Mouse (Mus musculus) cerebellum, adult 9-10 months (tissue): ENCODE measurements around the gene Csmd2.

Source experiments
- DNase-seq: peaks from one replicate; pipeline ENCODE4 v3.0.0; 2022

The Csmd2 gene

DNA sequence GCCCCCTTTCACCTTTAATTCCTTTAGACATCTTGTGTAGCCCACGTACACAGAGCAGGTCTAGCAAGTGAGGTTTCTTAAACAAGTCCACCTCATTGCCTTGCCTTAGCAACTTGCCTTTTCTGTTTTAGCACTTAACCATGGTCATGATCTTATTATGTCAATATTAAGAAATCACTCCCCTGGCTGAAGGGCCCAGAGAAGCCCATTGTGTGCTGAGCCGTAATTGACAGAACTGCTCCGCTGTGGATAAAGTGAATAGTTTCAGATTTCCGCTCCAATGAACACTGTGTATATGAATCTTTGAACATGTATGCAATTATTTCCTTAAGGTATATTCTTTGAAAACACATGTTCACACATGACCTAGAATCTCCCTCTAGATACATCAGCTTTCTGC lies 434.8 kb downstream of the Csmd2 start:
- DNase-seq: no peak

DNA sequence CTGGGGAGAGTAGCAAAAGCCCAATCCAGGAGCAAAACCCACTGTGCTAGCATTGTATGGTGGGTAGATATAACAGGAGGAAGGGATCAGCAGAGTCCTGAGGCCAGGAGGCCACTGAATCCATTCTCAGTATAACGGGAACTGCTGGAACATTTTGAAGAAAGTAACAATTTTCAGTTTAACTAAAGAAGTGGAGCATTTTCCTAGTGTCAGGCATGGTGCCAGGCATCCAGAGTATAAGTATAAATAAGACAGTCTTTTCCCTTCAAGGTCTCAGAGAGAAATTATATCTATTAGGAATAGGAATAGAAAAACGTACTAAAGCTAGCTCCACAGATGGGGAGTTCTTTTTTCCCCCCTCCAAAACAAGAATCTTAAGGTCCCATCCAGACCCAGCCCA lies 437.7 kb downstream of the Csmd2 start:
- DNase-seq: no peak

DNA sequence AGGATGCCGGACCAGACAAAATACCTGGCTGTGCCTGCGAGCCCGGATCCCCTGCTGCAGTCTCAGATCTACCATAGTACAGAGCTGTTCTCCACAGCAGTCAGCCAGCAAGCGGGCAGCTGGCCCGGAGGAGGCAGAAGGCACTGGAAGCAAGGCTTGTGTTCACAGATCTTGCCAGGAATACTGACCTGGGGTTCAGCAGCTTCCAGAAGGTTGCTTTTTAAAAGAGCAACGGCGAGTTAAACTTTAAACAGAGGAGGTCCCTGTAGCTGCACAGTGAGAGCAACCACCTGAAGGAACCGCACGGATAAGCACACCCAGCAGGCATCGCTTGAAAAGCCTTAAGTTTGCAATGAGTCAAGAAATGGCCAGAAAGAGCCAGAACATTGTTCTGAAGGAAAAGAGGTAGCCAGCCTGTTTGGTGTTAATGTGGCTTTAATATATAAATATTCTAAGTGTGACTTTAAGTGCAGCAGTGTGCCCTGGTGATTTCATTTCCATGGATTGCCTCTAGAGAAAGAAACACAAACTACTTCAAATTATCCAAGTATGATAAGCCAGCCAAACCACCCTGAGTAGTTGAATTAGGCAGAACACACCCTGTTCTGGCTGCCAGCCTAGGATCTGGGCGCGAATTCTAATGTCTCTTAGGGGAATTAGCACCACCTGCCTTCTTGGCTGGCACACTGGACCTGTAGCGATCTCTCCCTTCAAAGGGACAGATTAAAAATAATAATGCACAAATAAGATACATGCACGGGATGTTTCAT lies 439.8 kb downstream of the Csmd2 start:
- peak; percentile 69 for DNase-seq

DNA sequence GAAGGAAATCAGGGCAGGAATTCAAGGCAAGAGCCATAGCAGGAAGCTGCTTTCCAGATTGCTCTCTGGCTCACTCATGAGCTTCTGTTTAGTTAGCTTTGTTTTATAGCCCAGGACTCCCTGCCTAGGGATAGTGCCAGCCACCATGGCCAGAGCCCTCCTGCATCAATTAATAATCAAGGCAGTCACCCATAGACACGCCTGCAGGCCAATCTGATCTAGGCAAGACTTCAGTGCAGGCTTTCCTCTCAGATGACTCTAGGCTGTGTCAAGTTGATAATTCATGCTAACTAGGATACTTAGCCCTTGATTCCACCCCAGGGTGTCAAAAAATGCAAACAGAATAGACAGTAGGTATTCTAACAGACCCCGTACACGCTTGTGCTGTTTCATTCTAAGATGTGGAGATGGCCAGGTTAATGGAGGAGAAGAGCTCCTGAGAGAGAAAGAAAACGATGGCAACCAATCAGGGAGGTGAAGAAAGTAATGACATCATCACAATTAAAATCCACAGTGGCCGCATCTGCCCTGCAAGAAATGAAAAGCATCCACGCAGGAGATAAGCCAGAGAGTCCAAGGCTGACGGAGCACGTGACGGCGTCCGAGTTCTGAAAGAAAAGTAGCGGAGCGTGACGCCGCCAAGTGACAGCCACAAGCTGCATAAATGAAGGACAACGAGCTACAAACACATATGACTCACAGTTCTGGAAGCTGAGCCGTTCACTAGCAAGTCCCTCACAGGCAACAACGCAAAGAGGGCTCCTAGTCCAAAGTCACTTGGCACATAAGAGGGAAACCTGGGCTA lies 440.8 kb downstream of the Csmd2 start:
- DNase-seq: peak; percentile 19

DNA sequence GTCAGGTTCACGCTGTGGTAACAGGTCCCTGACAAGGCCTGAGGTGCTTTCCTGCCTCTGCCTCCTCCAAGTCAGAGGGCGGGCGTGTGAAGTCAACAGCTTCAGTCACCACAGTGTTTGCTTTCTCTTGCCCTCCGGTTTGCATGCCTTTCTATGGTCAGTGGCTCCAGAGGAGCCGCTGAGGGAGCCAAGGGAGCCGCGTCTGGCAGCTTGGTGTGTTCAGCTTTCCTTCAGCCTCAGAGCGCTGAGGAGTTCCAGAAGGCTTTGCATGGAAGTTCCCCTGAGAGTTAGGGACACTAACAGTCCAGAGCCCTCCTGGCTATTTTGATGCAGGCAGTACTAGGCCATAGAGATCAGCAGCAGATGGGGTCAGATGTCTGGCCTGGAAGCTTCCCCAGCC lies 441.9 kb downstream of the Csmd2 start:
- no peak for DNase-seq

DNA sequence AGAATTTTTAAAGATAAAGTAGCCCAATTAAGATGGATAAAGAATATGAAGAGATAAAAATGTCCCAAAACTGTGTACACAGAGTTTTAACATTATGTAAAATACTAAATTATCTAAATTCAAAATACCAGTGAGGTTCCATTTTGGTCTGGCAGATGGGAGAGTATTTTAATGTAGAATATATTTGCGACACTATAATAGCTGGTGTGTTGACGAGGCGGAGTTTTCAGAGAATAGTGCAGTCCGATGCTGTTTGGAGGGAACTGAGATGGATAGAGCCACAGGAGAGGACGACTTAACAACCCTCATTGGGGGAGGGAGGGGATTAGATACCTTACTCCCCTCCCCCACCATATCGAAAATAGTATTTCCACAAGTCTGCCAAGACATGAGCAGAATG lies 452.9 kb downstream of the Csmd2 start:
- no peak for DNase-seq

DNA sequence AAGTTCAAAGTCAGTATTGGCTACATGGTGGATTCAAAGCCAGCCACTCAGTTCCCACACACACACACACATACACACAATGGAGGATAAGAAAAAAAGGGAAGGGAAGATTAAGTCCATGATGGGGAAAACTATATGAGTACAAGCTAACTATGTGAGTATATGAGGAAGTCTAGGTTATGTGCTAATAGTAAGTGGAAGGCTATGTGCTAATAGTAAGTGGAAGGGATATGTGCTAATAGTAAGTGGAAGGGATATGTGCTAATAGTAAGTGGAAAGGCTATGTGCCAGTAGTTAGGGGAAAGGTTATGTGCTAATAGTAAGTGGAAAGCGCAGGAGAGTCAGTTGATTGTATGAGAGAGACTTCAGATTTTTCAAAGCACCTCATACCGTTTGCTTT lies 453.6 kb downstream of the Csmd2 start:
- no peak for DNase-seq

DNA sequence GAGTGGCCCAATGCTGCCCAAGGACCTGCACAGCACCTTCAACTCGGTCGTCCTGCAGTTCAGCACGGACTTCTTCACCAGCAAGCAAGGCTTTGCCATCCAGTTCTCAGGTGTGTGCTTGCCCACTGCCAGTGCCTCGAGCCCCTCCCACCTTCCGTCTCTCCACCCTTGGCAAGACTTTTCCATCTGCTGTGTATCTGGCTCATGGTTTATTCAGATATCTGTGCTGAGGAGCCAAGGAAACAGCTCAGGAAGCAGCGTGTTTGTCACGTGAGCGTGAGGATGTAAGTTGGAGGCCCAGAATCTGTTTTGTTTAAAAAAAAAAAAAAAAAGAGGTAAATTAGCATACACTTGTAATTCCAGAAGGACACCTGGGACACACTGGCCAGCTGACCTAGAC lies 455.1 kb downstream of the Csmd2 start:
- DNase-seq: no peak

DNA sequence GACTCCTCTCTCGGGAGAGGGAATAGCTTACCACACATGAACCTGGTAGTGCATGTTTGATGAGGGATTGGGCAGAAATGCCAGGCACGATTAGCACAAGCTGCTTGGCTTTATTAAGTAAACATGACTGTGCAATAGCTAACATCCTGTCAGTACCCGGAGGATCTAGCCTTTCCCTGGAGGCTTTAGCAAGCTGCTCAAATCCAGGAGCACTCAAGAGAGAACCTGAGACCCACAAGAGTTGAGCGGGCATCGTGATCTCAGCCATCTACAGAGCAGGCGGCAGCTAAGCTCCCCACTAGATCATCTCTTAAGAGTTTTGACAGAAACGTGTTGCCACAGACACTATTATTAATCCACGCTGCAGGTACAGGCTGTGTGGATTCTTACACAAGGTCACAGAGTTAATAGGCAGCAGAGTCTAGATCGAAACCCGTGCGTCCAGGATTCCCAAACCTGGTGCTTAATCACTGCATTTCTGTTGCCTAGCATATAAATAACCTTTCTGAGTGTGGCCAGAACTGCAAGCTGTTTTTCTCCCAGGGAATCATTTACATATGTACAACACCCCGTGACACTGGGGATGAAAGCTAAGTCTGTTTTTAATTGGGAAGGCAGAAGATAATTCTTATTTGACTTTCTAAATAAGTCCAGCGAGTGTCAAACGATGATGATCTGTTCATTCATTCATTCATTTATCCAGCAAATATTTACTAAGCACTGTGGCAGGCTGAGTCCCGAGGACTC lies 458.0 kb downstream of the Csmd2 start:
- DNase-seq: no peak

DNA sequence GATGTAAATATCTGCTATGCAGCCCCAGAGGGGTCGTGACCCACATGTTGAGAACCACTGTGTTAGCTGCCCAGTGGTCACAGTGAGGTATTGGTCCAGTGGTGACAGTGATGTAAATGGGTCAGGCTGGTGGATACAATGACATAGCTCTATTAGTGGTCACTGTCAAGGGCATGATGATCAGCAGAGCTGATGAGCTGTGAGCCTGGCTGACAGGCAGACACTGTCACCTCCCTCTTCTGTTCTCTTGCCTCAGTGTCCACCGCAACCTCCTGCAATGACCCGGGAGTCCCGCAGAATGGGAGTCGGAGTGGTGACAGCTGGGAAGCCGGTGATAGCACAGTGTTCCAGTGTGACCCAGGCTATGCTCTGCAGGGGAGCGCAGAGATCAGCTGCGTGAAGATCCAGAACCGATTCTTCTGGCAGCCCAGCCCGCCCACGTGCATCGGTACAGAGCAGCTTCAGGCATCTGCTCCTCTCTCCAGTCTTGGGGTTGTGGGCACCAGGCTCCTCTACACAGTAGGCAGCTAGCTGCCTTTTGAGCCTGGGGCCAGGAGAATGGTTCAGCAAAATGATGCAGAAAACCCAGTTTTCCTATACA lies 461.3 kb downstream of the Csmd2 start:
- DNase-seq: peak; percentile 17

DNA sequence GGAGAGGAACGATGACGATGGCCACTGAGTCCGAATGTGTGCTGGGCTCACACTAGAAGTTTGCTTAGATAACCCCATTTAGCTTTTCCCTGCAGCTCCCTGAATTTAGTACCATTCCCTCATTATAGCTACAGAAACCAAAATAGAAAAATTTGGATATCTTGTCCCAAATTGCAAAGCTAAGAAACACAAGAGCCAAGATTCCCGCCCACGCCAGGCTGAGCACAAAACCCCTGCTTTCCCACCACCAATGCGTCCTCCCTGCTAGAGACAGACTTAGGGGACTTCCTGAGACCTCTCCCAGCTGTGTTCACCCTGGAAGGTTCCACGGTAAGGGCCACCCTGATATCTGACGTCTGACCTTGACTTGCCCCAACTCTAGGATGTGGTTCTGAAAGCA lies 462.5 kb downstream of the Csmd2 start:
- DNase-seq: no peak

DNA sequence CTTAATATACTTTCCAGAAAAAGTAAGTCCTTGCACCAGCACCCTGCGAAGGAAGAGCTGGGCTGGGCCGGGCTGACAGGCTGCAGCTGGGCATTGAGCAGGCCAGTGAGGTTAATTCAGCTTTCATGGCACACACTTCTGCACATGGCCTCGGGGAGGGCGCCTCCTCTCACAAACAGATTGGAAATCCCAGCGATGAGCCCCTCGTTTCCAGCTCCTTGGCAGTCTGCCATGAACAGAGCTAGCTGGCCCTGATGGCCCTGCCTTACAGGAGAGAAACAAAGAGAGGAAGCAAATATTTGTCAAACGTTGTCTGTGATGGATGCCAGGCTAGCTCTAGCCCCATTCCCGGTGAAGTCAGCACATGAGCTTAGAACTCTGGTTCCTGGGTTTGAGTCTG lies 463.3 kb downstream of the Csmd2 start:
- DNase-seq: peak; percentile 26

DNA sequence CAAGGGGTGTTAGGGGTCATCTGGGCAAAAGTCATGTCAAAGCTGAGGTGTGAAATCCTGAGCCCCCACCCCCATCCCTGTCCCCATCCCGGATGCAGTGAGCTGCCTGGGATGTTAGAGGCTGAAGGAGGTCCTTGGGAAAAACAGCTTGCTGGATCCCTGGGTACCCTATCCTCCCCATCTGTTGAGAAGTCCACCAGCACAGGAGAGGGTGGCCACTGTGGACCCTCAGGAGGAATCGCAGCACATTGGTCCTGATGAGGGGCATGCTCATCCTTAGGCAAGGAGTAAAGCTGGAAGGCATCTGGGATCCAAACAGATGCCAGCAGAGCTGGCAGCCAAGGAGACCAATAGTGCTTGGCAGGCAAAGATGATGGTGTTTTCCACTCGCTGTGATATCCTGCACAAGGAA lies 463.7 kb downstream of the Csmd2 start:
- DNase-seq: no peak

DNA sequence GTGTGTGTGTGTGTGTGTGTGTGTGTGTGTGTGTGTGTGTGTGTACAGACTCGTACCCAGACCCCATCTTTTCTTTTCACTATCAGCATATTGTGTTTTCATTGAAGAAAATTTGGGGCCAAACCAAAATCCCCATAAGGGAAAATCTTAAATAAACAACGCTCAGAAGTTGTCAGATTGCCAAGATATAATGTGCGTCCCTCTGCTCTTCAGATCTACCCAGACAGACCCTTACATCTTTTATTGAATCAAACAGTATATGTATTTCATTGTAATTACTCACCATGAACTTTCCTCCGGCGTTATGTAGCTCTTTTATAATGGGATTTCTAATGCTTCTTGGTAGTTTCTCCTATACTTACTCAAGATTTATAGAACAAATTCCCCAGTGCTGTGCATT lies 479.1 kb downstream of the Csmd2 start:
- DNase-seq: no peak

DNA sequence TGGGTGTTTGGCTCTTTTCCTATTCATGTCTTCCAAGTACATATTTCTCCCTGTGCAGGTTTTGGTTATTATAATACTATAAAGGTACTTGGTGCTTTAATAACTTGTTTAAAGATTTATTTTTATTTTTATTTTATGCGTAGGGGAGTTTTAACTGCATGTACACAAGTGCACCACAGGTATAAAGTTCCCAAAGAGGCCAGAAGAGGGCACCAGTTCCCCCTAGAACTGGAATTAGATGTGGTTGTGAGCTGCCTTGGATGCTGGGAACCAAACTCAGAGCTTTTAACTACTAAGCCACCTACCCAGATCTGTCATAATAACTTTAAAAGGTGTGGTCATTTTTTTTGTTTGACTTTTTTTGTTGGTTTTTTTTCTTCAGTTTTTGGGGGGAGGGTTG lies 480.4 kb downstream of the Csmd2 start:
- no peak for DNase-seq

DNA sequence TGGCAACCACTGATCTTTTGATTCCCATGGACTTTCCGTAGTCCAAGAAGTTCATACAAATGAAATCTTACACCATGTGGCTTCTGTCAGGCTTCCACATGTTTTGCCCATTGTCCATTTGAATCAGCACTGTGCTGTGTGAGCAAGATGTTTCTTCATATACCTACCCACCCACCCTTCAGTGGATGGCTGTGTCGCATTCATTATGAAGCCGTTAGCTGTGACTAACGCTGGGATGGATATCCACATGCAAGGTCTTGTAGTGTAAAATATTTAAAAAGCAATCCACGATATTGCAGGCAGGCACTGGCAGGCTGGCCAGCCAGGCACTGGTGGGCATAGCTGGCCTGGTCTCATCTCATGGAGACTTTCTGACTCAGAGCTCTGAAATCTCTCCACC lies 488.6 kb downstream of the Csmd2 start:
- DNase-seq: no peak

DNA sequence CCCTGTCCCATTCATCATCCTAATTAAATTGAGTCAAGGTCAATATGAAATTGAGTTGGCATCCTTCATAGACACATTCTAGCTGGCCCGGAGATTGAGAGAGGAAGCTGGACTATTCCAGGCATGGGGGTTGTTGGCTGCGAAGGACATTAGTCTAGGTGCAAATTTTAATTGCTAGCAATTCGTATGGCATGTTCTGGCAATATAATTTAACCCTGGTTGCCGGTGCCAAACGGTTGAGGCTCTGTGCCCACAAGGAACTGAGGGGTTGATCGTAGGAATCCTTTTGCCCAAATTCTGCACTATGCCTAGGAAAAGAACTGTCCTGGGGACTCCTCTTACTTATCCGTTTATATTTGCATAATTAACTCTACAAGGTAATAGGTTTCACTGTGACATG lies 496.2 kb downstream of the Csmd2 start:
- peak; percentile 9 for DNase-seq

DNA sequence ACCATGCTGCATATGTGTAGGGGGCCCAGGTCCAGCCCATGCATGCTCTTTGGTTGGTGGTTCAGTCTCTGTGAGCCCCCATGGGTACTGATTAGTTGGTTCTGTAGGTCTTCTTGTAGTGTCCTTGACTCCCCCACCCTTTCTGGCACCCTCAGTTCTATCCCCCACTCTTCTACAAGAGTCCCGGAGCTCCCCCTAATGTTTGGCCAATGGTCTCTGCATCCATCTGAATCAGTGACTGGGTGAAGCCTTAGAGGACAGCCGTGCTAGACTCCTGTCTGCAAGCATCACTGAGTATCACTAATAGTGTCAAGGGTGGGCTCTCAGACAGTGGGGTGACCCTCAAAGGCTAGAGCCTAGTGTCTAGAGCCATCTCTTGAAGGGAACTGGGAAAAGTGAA lies 497.0 kb downstream of the Csmd2 start:
- no peak for DNase-seq

DNA sequence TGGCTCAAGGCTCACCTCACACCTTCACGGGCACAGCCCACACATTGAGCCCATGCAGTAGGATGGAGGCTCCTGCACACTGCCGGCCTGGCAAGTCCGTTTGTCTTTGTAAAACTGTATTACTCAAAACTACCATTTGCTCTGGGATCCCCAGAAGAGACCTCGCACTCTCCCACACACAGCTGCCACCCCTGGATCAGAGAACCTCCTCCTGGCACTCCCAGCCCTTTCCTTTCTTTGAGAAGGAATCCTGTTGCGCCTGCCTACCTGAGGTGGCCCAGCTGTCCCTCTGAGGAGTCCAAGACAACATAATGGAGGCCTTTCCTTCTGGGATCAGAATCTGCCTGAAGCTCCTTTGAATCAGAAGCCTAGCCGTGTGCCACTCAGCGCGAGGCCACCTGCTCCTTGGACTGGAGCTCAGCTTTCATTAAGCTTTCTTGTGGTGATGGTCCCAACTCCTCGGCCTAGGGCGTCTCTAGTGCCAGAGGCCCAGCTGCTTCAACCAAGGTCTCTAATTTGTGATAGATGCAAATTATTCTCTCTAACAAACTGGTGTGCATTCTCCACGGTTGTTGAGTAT lies 502.0 kb downstream of the Csmd2 start:
- DNase-seq: no peak

DNA sequence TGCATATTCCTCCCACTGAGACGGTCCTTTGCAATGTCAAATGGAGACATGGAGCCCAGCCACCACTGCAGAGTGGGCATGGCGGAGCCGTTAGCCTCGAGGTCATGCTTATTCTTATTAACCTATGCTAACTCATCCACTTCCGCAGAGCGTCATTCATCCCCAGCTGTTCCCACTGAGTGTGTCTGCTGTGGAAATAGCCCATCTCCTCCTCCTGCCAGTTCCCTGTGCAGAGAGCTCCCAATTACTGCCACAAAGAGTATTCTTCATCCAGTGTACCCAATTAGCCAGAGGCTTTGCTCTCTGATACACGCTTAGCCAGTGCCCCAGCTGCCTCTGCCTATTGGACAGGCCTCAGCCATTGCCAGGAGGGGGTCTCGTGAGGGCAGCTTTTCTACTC lies 504.4 kb downstream of the Csmd2 start:
- DNase-seq: no peak

DNA sequence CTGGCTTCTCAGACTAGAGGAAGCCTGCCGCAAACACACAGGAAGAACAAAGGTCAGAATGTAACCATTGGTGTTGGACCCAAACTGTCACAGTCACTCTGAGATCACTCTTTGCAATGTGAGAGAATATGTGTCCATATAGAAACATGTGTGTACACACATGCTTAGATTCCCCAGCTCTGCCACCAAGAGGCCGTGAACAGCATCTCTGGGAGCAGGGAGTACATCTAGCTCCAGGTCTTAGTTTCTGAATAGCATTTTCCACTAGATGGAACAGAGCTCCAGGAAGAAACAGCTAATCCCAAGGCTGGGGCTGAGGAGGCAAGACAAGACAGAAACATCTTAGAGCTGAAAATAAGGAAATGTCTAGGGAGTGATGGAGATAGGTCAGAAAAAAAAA lies 512.3 kb downstream of the Csmd2 start:
- DNase-seq: no peak

DNA sequence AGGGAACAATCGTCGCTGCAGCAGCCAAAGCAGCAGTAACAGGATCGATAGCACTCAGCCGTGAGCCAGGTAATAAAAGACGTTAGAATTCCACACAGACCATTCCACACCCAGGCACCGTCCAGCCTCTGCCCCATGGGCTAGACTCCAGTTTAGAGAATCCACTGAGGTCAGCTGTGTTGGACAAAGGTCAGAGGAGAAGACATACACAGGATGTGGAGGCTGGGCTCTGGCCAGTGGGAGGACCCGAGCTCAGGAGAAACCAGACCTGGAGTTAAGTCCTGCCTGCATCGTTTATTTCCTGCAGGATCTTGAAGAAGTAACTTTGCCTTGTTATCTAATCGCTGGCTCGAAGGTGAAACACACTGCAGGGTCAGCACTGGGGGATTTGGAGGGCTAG lies 519.2 kb downstream of the Csmd2 start:
- no peak for DNase-seq

DNA sequence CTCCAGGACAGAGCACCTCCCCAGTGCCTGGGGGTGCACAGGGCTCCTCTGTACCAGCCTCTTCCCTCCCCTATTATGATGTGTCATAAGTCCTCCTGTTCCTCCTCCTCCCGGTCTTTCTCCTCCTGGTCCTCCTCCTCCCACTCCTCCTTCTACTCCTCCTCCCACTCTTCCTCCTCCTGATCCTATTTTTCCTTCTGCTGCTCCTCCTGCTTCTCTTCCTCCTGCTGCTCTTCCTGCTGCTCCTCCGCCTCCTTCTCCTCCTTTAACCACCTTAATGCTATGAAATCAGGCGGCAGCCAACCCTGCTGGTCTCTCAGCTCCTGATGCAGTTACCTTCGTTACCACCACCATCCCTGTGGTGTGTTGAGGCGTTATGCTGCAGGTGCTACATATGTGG lies 522.2 kb downstream of the Csmd2 start:
- no peak for DNase-seq
